Mouse (Mus musculus): ENCODE data around the gene Aif1.

DNA sequence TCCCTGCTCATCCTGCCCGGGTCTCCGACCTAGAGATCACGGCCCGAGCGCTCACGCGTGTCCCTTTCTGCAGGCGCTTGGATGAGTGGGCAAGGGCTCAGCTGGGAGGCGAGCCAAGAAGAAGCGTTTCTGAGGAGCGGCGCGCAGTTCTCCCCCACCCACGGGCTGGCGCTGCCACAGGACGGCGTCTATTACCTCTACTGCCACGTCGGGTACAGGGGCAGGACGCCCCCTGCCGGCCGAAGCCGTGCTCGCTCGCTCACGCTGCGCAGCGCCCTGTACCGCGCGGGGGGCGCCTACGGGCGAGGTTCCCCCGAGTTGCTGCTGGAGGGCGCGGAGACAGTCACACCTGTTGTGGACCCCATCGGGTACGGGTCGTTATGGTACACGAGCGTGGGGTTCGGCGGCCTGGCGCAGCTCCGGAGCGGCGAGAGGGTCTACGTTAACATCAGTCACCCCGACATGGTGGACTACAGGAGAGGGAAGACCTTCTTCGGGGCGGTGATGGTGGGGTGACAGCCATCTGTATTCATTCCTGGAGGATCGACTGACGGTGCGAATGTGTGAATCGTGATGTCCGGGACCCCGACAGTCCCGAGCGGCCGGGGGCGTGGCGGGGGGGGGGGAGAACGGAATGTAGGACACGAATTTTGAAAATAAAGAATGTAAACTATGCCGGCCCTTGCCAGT is 19.9 kb upstream of the Aif1 start:
- TF ChIP-seq CTCF (IDR thresholded peaks at IDR 0.05; ENCODE audit: extremely low read depth, insufficient read depth, low read length) (peak; percentile 56), POLR2A (IDR thresholded peaks at IDR 0.05; ENCODE audit: extremely low read depth, insufficient read depth, low read length) (no peak)
